Mouse (Mus musculus): ENCODE measurements around the gene Nelfa. TPM values are rescaled to one million over a fixed set of nuclear protein-coding genes. Genes with fewer than 3 reads are reported as not detected.

Gene Nelfa
- total RNA-seq, 2 experiments from 2014 or later = 26.5 to 30.7 TPM

Other genes with a start within 250 kb of the Nelfa start
- gene Fgfr3, start 214.7 kb downstream of the Nelfa start, total RNA-seq (2015) = 0.30 TPM in 1 of 2 replicates, not detected in the other
- gene Fgfr3, start 214.7 kb downstream of the Nelfa start, total RNA-seq (2017) = not detected in 2 replicates
- gene Letm1, start 153.6 kb downstream of the Nelfa start, total RNA-seq (2015) = 12.7 and 15.3 TPM in 2 replicates
- 17.0 and 19.8 TPM in 2 replicates for gene Letm1, start 153.6 kb downstream of the Nelfa start, total RNA-seq (2017)
- 49.9 and 61.0 TPM in 2 replicates for gene Nsd2, start 115.7 kb downstream of the Nelfa start, total RNA-seq (2015)
- gene Nsd2, start 115.7 kb downstream of the Nelfa start, total RNA-seq (2017) = 88.7 and 89.6 TPM in 2 replicates
- 0.48 and 1.5 TPM in 2 replicates for gene Gm1673, start 47.0 kb upstream of the Nelfa start, total RNA-seq (2015)
- gene Gm1673, start 47.0 kb upstream of the Nelfa start, total RNA-seq (2017) = 2.0 and 3.8 TPM in 2 replicates
- 4.9 and 6.3 TPM in 2 replicates for gene Nat8l, start 59.6 kb upstream of the Nelfa start, total RNA-seq (2015)
- 6.7 and 8.4 TPM in 2 replicates for gene Nat8l, start 59.6 kb upstream of the Nelfa start, total RNA-seq (2017)
- gene Poln, start 233.0 kb upstream of the Nelfa start, total RNA-seq (2015) = 1.7 and 3.9 TPM in 2 replicates
- 1.2 and 2.7 TPM in 2 replicates for gene Poln, start 233.0 kb upstream of the Nelfa start, total RNA-seq (2017)
- 33.6 and 41.4 TPM in 2 replicates for gene Haus3, start 233.1 kb upstream of the Nelfa start, total RNA-seq (2015)
- 44.8 and 53.7 TPM in 2 replicates for gene Haus3, start 233.1 kb upstream of the Nelfa start, total RNA-seq (2017)

Measured in megakaryocyte, adult 5-6 weeks (primary cell).